Mouse (Mus musculus): ENCODE data around the gene Bloc1s2. TPM values are rescaled to one million over a fixed set of nuclear protein-coding genes. Genes with fewer than 3 reads are reported as not detected.

The Bloc1s2 gene
- polyA plus RNA-seq, 1 experiment: 13.0 TPM

GRCm38 (mm10) chr19:44148345-44148744 lies 2.1 kb upstream of the Bloc1s2 start:
- no peak overlapping the region for H3K27ac ChIP-seq (ENCODE audit: insufficient read depth, low read depth, low read length)
- TF ChIP-seq CTCF (IDR thresholded peaks at IDR 0.05; ENCODE audit: extremely low read depth, insufficient read length, insufficient replicate concordance, low read depth, low read length): peak; percentile 32; the same call in 1 of the 2 replicates
- no peak for TF ChIP-seq POLR2A (IDR thresholded peaks at IDR 0.05; ENCODE audit: low read depth, low read length)
- WGBS: 33% methylated on average over 2 of the region's 2 CpGs
- H3K27me3 ChIP-seq (ENCODE audit: control insufficient read depth, insufficient read depth, low read length): no peaks in the 10 kb centered on the region; the same call in 1 of the 2 replicates
- H3K4me3 ChIP-seq (ENCODE audit: low read depth, low read length): no peak overlapping the region
- H3K4me1 ChIP-seq (ENCODE audit: control insufficient read depth, insufficient read depth, insufficient read length, low read length): peaks cover 6% of the 10 kb centered on the region; the same call in 1 of the 2 replicates
- peaks cover 3% of the 10 kb centered on the region; the same call in 1 of the 2 replicates for H3K36me3 ChIP-seq (ENCODE audit: control insufficient read depth, insufficient read depth, low read length)

GRCm38 (mm10) chr19:44146951-44147350 lies 705 bp upstream of the Bloc1s2 start:
- WGBS: 94% methylated on average over 8 of the region's 8 CpGs
- Histone ChIP-seq H3K4me1 (ENCODE audit: control insufficient read depth, insufficient read depth, insufficient read length, low read length) (peaks cover 6% of the 10 kb centered on the region; the same call in 1 of the 2 replicates), H3K4me3 (ENCODE audit: low read depth, low read length) (no peak overlapping the region), H3K27ac (ENCODE audit: insufficient read depth, low read depth, low read length) (no peak overlapping the region), H3K27me3 (ENCODE audit: control insufficient read depth, insufficient read depth, low read length) (no peaks in the 10 kb centered on the region; the same call in 1 of the 2 replicates), H3K36me3 (ENCODE audit: control insufficient read depth, insufficient read depth, low read length) (peaks cover 12% of the 10 kb centered on the region)
- TF ChIP-seq CTCF (IDR thresholded peaks at IDR 0.05; ENCODE audit: extremely low read depth, insufficient read length, insufficient replicate concordance, low read depth, low read length) (no peak), POLR2A (IDR thresholded peaks at IDR 0.05; ENCODE audit: low read depth, low read length) (no peak)

GRCm38 (mm10) chr19:44146568-44146879 lies 278 bp upstream of the Bloc1s2 start:
- H3K27ac ChIP-seq (ENCODE audit: insufficient read depth, low read depth, low read length): 0 out of 2 replicates have a peak overlapping the region, but pooled peaks have one; percentile 3
- WGBS: 32% methylated on average over 9 of the region's 9 CpGs
- H3K27me3 ChIP-seq (ENCODE audit: control insufficient read depth, insufficient read depth, low read length): no peaks in the 10 kb centered on the region; the same call in 1 of the 2 replicates

GRCm38 (mm10) chr19:44144366-44144765 lies 1.9 kb downstream of the Bloc1s2 start:
- no peak for TF ChIP-seq CTCF (IDR thresholded peaks at IDR 0.05; ENCODE audit: extremely low read depth, insufficient read length, insufficient replicate concordance, low read depth, low read length)
- TF ChIP-seq POLR2A (IDR thresholded peaks at IDR 0.05; ENCODE audit: low read depth, low read length): no peak
- H3K27ac ChIP-seq (ENCODE audit: insufficient read depth, low read depth, low read length): no peak overlapping the region
- H3K27me3 ChIP-seq (ENCODE audit: control insufficient read depth, insufficient read depth, low read length): no peaks in the 10 kb centered on the region; the same call in 1 of the 2 replicates
- no peak overlapping the region for H3K4me3 ChIP-seq (ENCODE audit: low read depth, low read length)
- peaks cover 24% of the 10 kb centered on the region for H3K36me3 ChIP-seq (ENCODE audit: control insufficient read depth, insufficient read depth, low read length)
- H3K4me1 ChIP-seq (ENCODE audit: control insufficient read depth, insufficient read depth, insufficient read length, low read length): peaks cover 6% of the 10 kb centered on the region; the same call in 1 of the 2 replicates
- whole genome bisulfite sequencing: 71% methylated on average over 9 of the region's 9 CpGs

More at GRCm38 (mm10) chr19:44146568-44146879, 278 bp upstream of the Bloc1s2 start:
- peak overlapping the region; percentile 64 for H3K4me3 ChIP-seq (ENCODE audit: low read depth, low read length)
- H3K4me1 ChIP-seq (ENCODE audit: control insufficient read depth, insufficient read depth, insufficient read length, low read length): peaks cover 6% of the 10 kb centered on the region; the same call in 1 of the 2 replicates
- TF ChIP-seq CTCF (IDR thresholded peaks at IDR 0.05; ENCODE audit: extremely low read depth, insufficient read length, insufficient replicate concordance, low read depth, low read length) (no peak), POLR2A (IDR thresholded peaks at IDR 0.05; ENCODE audit: low read depth, low read length) (no peak)
- peaks cover 16% of the 10 kb centered on the region for H3K36me3 ChIP-seq (ENCODE audit: control insufficient read depth, insufficient read depth, low read length)

- WGBS: 31% methylated on average over 7 of the region's 7 CpGs
- TF ChIP-seq CTCF (IDR thresholded peaks at IDR 0.05; ENCODE audit: extremely low read depth, insufficient read length, insufficient replicate concordance, low read depth, low read length) (no peak), POLR2A (IDR thresholded peaks at IDR 0.05; ENCODE audit: low read depth, low read length) (no peak)
- Histone ChIP-seq H3K4me3 (ENCODE audit: low read depth, low read length) (no peak overlapping the region), H3K27me3 (ENCODE audit: control insufficient read depth, insufficient read depth, low read length) (no peaks in the 10 kb centered on the region), H3K4me1 (ENCODE audit: control insufficient read depth, insufficient read depth, insufficient read length, low read length) (peaks cover 2% of the 10 kb centered on the region; the same call in 1 of the 2 replicates), H3K27ac (ENCODE audit: insufficient read depth, low read depth, low read length) (no peak overlapping the region), H3K36me3 (ENCODE audit: control insufficient read depth, insufficient read depth, low read length) (peaks cover 11% of the 10 kb centered on the region)
Observed at GRCm38 (mm10) chr19:44135960-44136485, 10.2 kb downstream of the Bloc1s2 start.

GRCm38 (mm10) chr19:44135072-44135959 lies 10.9 kb downstream of the Bloc1s2 start, which contains the start of gene Cwf19l1:
TSS of gene Cwf19l1 (minus strand) at chr19:44135876.
- no peak for TF ChIP-seq POLR2A (IDR thresholded peaks at IDR 0.05; ENCODE audit: low read depth, low read length)
- no peak for TF ChIP-seq CTCF (IDR thresholded peaks at IDR 0.05; ENCODE audit: extremely low read depth, insufficient read length, insufficient replicate concordance, low read depth, low read length)
- Histone ChIP-seq H3K27ac (ENCODE audit: insufficient read depth, low read depth, low read length) (peak within 1 kb of the TSS; percentile 37), H3K27me3 (ENCODE audit: control insufficient read depth, insufficient read depth, low read length) (no peaks in the 10 kb centered on the region), H3K4me3 (ENCODE audit: low read depth, low read length) (peak within 1 kb of the TSS; percentile 86), H3K36me3 (ENCODE audit: control insufficient read depth, insufficient read depth, low read length) (peaks cover 15% of the 10 kb centered on the region), H3K4me1 (ENCODE audit: control insufficient read depth, insufficient read depth, insufficient read length, low read length) (peaks cover 2% of the 10 kb centered on the region; the same call in 1 of the 2 replicates)
- WGBS: under 1% methylated on average over 45 of the region's 45 CpGs

GRCm38 (mm10) chr19:44132917-44133316 lies 13.3 kb downstream of the Bloc1s2 start:
- no peak for TF ChIP-seq POLR2A (IDR thresholded peaks at IDR 0.05; ENCODE audit: low read depth, low read length)
- no peak for TF ChIP-seq CTCF (IDR thresholded peaks at IDR 0.05; ENCODE audit: extremely low read depth, insufficient read length, insufficient replicate concordance, low read depth, low read length)
- Histone ChIP-seq H3K4me3 (ENCODE audit: low read depth, low read length) (no peak overlapping the region), H3K36me3 (ENCODE audit: control insufficient read depth, insufficient read depth, low read length) (peaks cover 18% of the 10 kb centered on the region), H3K4me1 (ENCODE audit: control insufficient read depth, insufficient read depth, insufficient read length, low read length) (peaks cover 2% of the 10 kb centered on the region; the same call in 1 of the 2 replicates), H3K27me3 (ENCODE audit: control insufficient read depth, insufficient read depth, low read length) (no peaks in the 10 kb centered on the region), H3K27ac (ENCODE audit: insufficient read depth, low read depth, low read length) (no peak overlapping the region)
- 82% methylated on average over 5 of the region's 5 CpGs for whole genome bisulfite sequencing

Measured in small intestine, adult 2 months (tissue).